Mouse (Mus musculus): ENCODE measurements at regions not wholly inside any gene's neighbourhood (a gene's known extent, or its start where the extent isn't known, plus 50 kb on each side); places are given as distances from the start of the nearest gene placed in this dataset.

DNA sequence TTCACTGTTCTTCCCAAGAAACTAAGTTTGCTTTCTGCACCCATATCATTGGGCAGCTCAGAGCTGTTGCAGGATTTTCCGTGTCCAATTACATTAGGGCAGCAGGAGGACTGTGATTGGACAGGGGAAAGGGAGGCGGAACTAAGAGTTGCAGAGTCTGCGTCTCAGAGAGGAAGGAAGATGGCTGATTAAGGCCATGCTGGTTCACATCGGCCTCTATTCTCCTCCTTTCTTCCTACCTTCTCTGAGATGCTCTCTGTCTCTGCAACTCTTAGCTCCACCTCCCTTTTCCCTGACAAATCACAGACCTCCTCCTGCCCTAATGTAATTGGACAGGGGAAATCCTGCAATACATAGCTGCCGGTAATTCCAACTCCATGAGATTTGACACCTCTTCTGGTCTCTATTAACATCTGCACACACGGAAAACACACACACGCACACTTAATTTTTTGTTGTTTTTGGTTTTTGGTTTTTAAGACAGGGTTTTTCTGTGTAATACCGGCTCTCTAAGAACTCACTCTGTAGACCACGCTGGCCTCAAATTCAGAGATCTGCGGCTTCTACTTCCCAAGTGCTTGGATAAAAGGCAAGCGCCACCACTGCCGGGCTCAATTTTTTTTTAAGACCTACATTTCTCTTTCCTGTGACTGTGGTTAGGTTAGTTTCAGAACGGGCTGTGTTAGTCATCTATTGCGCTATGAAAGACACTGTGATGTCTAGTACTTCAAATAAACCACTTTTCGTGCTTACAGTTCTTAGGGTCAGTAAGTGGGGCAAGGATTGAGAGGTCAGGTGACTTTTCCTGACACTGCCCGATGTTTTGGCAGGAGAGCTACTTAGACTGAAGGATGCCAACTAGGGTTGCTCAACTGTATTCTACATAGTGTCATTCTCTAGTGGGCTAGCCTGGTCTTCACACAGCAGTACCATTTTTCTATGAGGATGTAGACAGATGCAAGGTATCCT lies 628.6 kb upstream of the Gm10131 start:
- H3K4me3 ChIP-seq (ENCODE audit: insufficient read depth, low read depth, low read length), result no peak overlapping the region
- no peaks in the 10 kb centered on the region for H3K4me1 ChIP-seq (ENCODE audit: control insufficient read depth, insufficient read depth, low read length)
- no peak overlapping the region for H3K27ac ChIP-seq (ENCODE audit: insufficient read depth, low read depth, low read length)
- WGBS, result 95% methylated on average over 16 of the region's 16 CpGs
- TF ChIP-seq POLR2A (IDR thresholded peaks at IDR 0.05; ENCODE audit: insufficient read depth, low read depth, low read length) (no peak), CTCF (IDR thresholded peaks at IDR 0.05; ENCODE audit: insufficient read depth, low read depth, low read length) (no peak)

DNA sequence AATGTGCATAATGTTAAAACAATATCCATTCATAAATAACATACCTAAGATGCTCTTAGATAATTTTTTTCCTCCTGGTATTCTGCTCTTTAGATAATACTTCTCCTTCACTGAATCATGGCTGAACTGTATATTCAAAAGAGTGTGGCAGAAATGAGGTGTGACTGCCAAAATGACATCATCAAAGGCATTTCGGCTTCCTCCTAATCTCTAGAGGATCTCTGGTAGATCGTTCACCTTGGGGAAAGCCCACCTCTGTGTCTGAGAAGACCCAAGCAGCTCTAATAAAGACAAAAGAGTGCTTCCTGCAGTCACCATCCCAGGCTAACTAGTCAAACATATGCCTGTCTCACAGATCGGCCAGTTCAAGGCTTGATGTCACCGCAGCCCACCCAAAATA lies 624.7 kb upstream of the Gm10131 start:
- H3K27ac ChIP-seq (ENCODE audit: insufficient read depth, low read depth, low read length), result no peak overlapping the region
- 93% methylated on average over 4 of the region's 4 CpGs for WGBS
- TF ChIP-seq POLR2A (IDR thresholded peaks at IDR 0.05; ENCODE audit: insufficient read depth, low read depth, low read length) (no peak), CTCF (IDR thresholded peaks at IDR 0.05; ENCODE audit: insufficient read depth, low read depth, low read length) (no peak)
- no peak overlapping the region for H3K4me3 ChIP-seq (ENCODE audit: insufficient read depth, low read depth, low read length)
- H3K4me1 ChIP-seq (ENCODE audit: control insufficient read depth, insufficient read depth, low read length), result no peaks in the 10 kb centered on the region

DNA sequence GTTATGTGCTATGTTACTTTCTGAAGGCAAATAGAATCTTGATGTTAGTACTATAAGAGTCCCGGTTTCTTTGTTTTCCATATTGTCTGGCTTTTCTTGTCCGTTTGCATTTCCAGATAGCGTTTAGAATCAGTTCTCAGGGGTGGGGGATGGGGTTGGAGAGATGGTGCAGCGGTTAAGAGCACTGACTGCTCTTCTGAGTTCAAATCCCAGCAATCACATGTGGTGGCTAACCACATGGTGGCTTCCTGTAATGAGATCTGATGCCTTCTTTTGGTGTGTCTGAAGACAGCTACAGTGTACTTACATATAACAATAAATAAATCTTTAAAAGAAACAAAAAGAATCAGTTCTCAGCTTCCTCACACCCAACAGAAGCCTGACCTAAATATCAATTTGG lies 623.5 kb upstream of the Gm10131 start:
- no peak overlapping the region for H3K4me3 ChIP-seq (ENCODE audit: insufficient read depth, low read depth, low read length)
- H3K4me1 ChIP-seq (ENCODE audit: control insufficient read depth, insufficient read depth, low read length), result no peaks in the 10 kb centered on the region
- TF ChIP-seq CTCF (IDR thresholded peaks at IDR 0.05; ENCODE audit: insufficient read depth, low read depth, low read length) (no peak), POLR2A (IDR thresholded peaks at IDR 0.05; ENCODE audit: insufficient read depth, low read depth, low read length) (no peak)
- 92% methylated on average over 4 of the region's 4 CpGs for WGBS
- no peak overlapping the region for H3K27ac ChIP-seq (ENCODE audit: insufficient read depth, low read depth, low read length)

DNA sequence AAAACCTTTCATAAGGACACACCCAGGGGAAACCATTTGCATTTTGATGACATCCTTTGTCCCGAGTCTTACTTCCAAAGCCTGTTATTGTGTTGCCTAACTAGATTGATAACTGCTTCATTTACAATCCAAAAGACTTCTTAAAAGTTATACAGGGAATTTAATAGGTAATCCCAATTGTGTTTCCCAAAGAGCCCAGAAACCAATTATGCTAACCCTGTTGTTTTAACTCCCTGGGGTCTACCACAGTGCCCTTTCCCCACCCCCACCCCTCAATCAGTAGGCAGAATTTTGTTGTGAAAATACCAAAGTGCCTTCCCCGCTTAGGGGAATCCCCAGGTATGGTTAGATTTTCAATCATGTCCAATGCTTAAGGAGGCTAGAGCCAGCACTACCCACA lies 621.3 kb upstream of the Gm10131 start:
- WGBS, result 55% methylated on average over 2 of the region's 2 CpGs
- Histone ChIP-seq H3K4me1 (ENCODE audit: control insufficient read depth, insufficient read depth, low read length) (no peaks in the 10 kb centered on the region), H3K4me3 (ENCODE audit: insufficient read depth, low read depth, low read length) (no peak overlapping the region), H3K27ac (ENCODE audit: insufficient read depth, low read depth, low read length) (no peak overlapping the region)
- no peak for TF ChIP-seq CTCF (IDR thresholded peaks at IDR 0.05; ENCODE audit: insufficient read depth, low read depth, low read length)
- no peak for TF ChIP-seq POLR2A (IDR thresholded peaks at IDR 0.05; ENCODE audit: insufficient read depth, low read depth, low read length)

DNA sequence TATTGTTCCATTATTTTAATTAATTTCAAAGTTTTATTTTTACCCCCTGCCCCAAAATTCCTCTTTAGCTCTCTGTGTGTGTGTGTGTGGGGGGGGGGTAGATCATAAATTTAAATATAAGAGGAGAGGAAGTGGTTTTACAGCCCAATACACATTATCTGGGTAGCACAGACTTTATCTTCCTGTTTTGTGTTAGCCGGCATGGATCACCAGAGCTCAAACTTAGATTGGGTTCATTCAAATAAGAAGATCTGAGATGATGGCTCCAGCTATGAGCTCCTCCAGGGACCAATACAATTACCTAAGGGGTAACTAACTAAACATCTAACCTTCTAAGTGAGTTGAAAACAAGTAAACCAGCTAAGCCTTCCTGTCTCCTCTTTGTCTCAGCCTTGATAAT lies 620.8 kb upstream of the Gm10131 start:
- H3K4me1 ChIP-seq (ENCODE audit: control insufficient read depth, insufficient read depth, low read length), result no peaks in the 10 kb centered on the region
- H3K27ac ChIP-seq (ENCODE audit: insufficient read depth, low read depth, low read length), result no peak overlapping the region
- no peak for TF ChIP-seq POLR2A (IDR thresholded peaks at IDR 0.05; ENCODE audit: insufficient read depth, low read depth, low read length)
- no peak for TF ChIP-seq CTCF (IDR thresholded peaks at IDR 0.05; ENCODE audit: insufficient read depth, low read depth, low read length)
- WGBS, result 86% methylated on average over 1 of the region's 1 CpGs
- H3K4me3 ChIP-seq (ENCODE audit: insufficient read depth, low read depth, low read length), result no peak overlapping the region

DNA sequence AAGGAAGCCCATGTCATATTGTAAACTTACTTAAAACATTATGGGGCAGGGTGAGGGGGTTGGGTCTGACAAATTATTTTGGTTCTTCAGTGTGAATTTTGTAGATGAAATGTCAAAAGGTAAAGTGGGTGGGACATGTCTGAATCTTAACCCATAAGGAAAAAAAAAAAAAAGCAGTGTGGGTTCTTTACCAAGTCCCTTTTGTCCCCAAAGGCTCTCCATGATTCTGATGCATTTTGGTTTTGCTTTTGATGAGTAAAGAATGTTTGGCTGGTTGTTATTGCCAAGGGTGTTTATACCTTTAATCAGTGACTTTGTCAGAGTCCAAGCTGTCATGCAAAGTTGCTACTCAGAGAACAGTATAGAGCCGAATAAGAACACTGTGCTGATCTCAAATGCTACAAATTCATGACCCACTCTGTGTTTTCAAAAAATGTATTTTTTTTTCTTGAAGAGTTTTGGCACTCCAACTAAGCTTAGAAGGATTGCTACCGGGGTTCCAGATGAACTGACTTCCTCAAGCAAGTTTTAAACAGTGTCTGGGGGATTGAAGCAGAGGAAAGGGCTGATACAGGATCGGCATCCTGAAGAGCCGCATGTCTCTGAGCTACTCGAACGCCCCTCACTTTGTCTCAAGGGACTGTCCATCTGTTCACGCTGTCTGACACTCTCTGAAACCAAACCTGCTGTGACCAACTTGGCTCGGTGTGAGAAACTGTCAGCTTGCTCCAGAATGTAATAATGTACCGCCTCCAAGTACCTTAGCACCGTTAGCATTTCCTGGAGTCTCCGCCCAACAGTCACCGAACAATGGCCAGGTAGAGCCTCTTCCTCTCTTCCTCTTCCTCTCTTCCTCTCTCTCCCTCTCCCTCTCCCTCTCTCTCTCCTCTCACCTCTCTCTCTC lies 619.8 kb upstream of the Gm10131 start:
- TF ChIP-seq POLR2A (IDR thresholded peaks at IDR 0.05; ENCODE audit: insufficient read depth, low read depth, low read length), result no peak
- TF ChIP-seq CTCF (IDR thresholded peaks at IDR 0.05; ENCODE audit: insufficient read depth, low read depth, low read length), result no peak
- Histone ChIP-seq H3K27ac (ENCODE audit: insufficient read depth, low read depth, low read length) (no peak overlapping the region), H3K4me3 (ENCODE audit: insufficient read depth, low read depth, low read length) (no peak overlapping the region), H3K4me1 (ENCODE audit: control insufficient read depth, insufficient read depth, low read length) (no peaks in the 10 kb centered on the region)
- WGBS, result 36% methylated on average over 12 of the region's 12 CpGs

DNA sequence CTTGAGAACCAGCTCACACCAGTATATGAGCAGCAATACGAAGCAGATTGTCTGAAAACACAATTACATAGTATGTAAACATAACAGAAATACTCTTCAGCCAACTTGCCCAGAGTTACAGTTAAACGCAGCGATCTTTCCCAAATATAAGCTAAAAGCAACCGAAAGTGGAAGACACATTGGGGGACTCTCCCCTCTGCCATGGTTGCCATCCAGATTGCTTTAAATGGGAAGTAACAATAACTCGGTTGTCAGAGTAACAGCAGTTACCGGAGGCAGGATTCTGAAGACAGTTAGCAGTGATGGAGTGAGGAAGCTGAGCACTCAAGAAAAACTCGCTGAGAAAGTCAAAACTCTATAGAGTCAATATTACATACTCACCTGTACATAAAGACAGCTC lies 618.0 kb upstream of the Gm10131 start:
- TF ChIP-seq CTCF (IDR thresholded peaks at IDR 0.05; ENCODE audit: insufficient read depth, low read depth, low read length), result no peak
- TF ChIP-seq POLR2A (IDR thresholded peaks at IDR 0.05; ENCODE audit: insufficient read depth, low read depth, low read length), result no peak
- no peak overlapping the region for H3K27ac ChIP-seq (ENCODE audit: insufficient read depth, low read depth, low read length)
- WGBS, result 93% methylated on average over 7 of the region's 7 CpGs

DNA sequence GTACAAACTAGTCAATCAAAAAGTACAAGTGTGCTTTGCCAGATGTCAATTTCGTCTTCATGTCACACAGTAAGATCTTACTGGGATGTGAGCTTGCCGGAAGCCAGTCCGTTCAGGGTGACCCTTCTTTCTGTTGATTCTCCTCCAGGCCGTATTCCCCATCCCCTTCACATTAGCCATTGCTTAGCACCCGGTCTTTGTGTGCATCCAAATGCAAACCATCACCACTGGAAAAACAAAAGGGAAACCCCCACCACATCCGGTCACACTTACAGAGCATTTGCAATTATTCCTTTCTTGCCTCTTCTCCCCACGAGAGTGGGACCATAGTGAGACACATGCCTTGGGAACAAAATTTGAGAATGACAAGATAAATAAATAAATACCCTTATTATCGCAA lies 616.2 kb upstream of the Gm10131 start:
- H3K4me1 ChIP-seq (ENCODE audit: control insufficient read depth, insufficient read depth, low read length), result no peaks in the 10 kb centered on the region
- no peak overlapping the region for H3K4me3 ChIP-seq (ENCODE audit: insufficient read depth, low read depth, low read length)
- no peak for TF ChIP-seq CTCF (IDR thresholded peaks at IDR 0.05; ENCODE audit: insufficient read depth, low read depth, low read length)
- TF ChIP-seq POLR2A (IDR thresholded peaks at IDR 0.05; ENCODE audit: insufficient read depth, low read depth, low read length), result no peak
- H3K27ac ChIP-seq (ENCODE audit: insufficient read depth, low read depth, low read length), result no peak overlapping the region
- WGBS, result 81% methylated on average over 8 of the region's 8 CpGs

More for the DNA sequence above, 618.0 kb upstream of the Gm10131 start:
- H3K4me1 ChIP-seq (ENCODE audit: control insufficient read depth, insufficient read depth, low read length), result no peaks in the 10 kb centered on the region
- H3K4me3 ChIP-seq (ENCODE audit: insufficient read depth, low read depth, low read length), result no peak overlapping the region
